Mouse (Mus musculus): ENCODE results near the gene Gnptab.

GRCm38 (mm10) chr10:88398668-88399243 is 19.8 kb downstream of the Gnptab start:
- no peak for TF ChIP-seq GATA1 (IDR thresholded peaks at IDR 0.05; ENCODE audit: borderline replicate concordance, low read length)
- no peak for TF ChIP-seq FLI1 (IDR thresholded peaks at IDR 0.05; ENCODE audit: low read length)

All from megakaryocyte, embryonic 14.5 days (primary cell).